Mouse (Mus musculus): Measurements from ENCODE around the gene Hsdl1.

DNA sequence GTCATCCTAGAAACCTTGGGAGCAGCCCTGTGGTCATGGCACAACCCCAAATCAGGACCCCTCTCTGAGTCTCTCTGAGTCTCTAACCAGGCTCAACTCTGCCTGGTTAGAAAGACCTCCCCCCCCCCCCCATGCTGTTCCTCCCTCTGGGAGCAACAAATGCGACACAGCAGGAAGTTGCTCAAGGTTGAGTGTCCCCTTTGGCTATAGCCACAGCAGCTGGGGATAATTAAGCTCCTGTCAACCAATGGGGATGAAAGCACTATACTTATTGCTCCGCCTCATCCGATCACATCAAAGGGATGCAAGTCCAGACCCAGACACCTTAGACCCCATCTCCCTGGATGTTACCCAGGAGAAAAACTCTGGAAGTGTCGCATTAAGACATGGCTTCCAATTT lies 47.6 kb upstream of the Hsdl1 start:
- TF ChIP-seq CTCF (IDR thresholded peaks at IDR 0.05; ENCODE audit: borderline replicate concordance, control insufficient read depth, extremely low read depth, insufficient read depth, low read length, poor library complexity) (no peak), POLR2A (IDR thresholded peaks at IDR 0.05; ENCODE audit: control insufficient read depth, extremely low read depth, insufficient read depth, low read length, poor library complexity) (no peak)
